Mouse (Mus musculus) liver, embryonic 14.5 days (tissue): ENCODE results near the gene Klhl29. TPM values are rescaled to one million over a fixed set of nuclear protein-coding genes. Genes with fewer than 3 reads are reported as not detected.

ENCODE experiments used
- ATAC-seq: fragments of 200-750 bp; cut with Nextera tagmentation; 2 replicates; pipeline ENCODE4 v1.8.0; 2017; ENCODE audit warnings: moderate number of reproducible peaks, mild to moderate bottlenecking, moderate library complexity; ENCODE audit not compliant: insufficient read depth
- DNase-seq, 3 experiments: peaks; one replicate each; pipeline ENCODE4 v3.0.0-alpha.2; 2012 to 2013; ENCODE audit warnings: low read depth in 3 of 3, low spot score in 3 of 3
- H3K27ac ChIP-seq: fragments of 300-500 bp; sonication (generic); 2 replicates; pipeline ENCODE4 v1.5.1; 2014; ENCODE audit warnings: moderate library complexity, mild to moderate bottlenecking, control low read depth, inconsistent platforms
- H3K27me3 ChIP-seq: fragments of 300-500 bp; sonication (generic); 2 replicates; pipeline ENCODE4 v1.6.1; 2014; ENCODE audit warnings: mild to moderate bottlenecking, low read length, moderate library complexity; ENCODE audit not compliant: control insufficient read depth, insufficient read depth
- H3K36me3 ChIP-seq: fragments of 300-500 bp; sonication (generic); replicated peaks from 2 replicates; pipeline ENCODE4 v1.6.1; 2014; ENCODE audit warnings: low read depth; ENCODE audit not compliant: control insufficient read depth, insufficient read depth
- H3K4me1 ChIP-seq, 2 experiments: fragments of 200-500 bp in 1 of 2; fragments of 300-500 bp in 1 of 2; sonication (generic) in 1 of 2; replicated peaks; 2 replicates each; pipeline ENCODE4 v1.6.1; 2012 to 2014; ENCODE audit warnings: antibody characterized with exemption in 1 of 2, inconsistent platforms in 1 of 2, low read length in 1 of 2; ENCODE audit not compliant: control insufficient read depth in 2 of 2, insufficient read depth in 2 of 2
- H3K4me2 ChIP-seq: fragments of 300-500 bp; sonication (generic); 2 replicates; pipeline ENCODE4 v1.6.1; 2014; ENCODE audit warnings: low read depth, mild to moderate bottlenecking, control low read depth, moderate library complexity
- H3K4me3 ChIP-seq, 2 experiments: fragments of 200-500 bp in 1 of 2; fragments of 300-500 bp in 1 of 2; sonication (generic) in 1 of 2; 2 replicates each; pipeline ENCODE4 v1.5.1; 2012 to 2014; ENCODE audit warnings: low read depth in 2 of 2, low read length in 2 of 2, mild to moderate bottlenecking in 2 of 2, control low read depth in 1 of 2, inconsistent platforms in 1 of 2, moderate library complexity in 1 of 2; ENCODE audit not compliant: insufficient read depth in 1 of 2
- H3K9ac ChIP-seq: fragments of 300-500 bp; sonication (generic); replicated peaks from 2 replicates; pipeline ENCODE4 v1.6.1; 2014; ENCODE audit warnings: mild to moderate bottlenecking, control low read depth, moderate library complexity
- H3K9me3 ChIP-seq: fragments of 300-500 bp; sonication (generic); 2 replicates; pipeline ENCODE4 v1.6.1; 2016; ENCODE audit warnings: low read length, mixed read lengths; ENCODE audit not compliant: control insufficient read depth
- CTCF ChIP-seq: IDR thresholded peaks from 2 replicates; pipeline ENCODE4 v1.5.1; 2016; ENCODE audit warnings: antibody characterized with exemption, low read depth, control low read depth
- EP300 ChIP-seq: IDR thresholded peaks from 2 replicates; pipeline ENCODE4 v1.6.1; 2016; ENCODE audit warnings: antibody characterized with exemption, low read depth
- WGBS: fragments of 180-500 bp; shearing (Covaris S2); extraction: QIAGEN DNeasy Blood & Tissue Kit; methylation state at CpG from one replicate; pipeline ENCODE4 v1.1.7; 2014; ENCODE audit not compliant: insufficient replicate concordance; 5-methylcytosine and 5-hydroxymethylcytosine counted together
- polyA plus RNA-seq, 2 experiments: library from polyadenylated mRNA; depleted of rRNA in 1 of 2; stranded (reverse) in 1 of 2; unstranded in 1 of 2; fragments of >200 nt; fragmentation: Nextera tagmentation in 1 of 2; extraction: Ambion mirVana in 1 of 2; gene quantifications; 2 replicates each; pipeline versions ENCODE4 v1.2.1 to v1.2.3; 2012 to 2014

Gene Klhl29
- polyA plus RNA-seq, 2 experiments: 0.06 to 0.11 TPM

GRCm38 (mm10) chr12:5239451-5240245 lies 135.8 kb downstream of the Klhl29 start:
- H3K27ac ChIP-seq: no peak overlapping the region
- DNase-seq (no peak), ATAC-seq (no peak)
- WGBS: 67% methylated on average over 17 of the region's 17 CpGs
- H3K36me3 ChIP-seq: no peaks in the 10 kb centered on the region
- H3K9ac ChIP-seq: no peak overlapping the region
- H3K9me3 ChIP-seq: no peaks in the 10 kb centered on the region
- TF ChIP-seq CTCF: no peak
- TF ChIP-seq EP300: no peak
- H3K27me3 ChIP-seq: no peaks in the 10 kb centered on the region
- no peak overlapping the region for H3K4me3 ChIP-seq
- H3K4me2 ChIP-seq: no peak overlapping the region
- H3K4me1 ChIP-seq: no peaks in the 10 kb centered on the region

DNA sequence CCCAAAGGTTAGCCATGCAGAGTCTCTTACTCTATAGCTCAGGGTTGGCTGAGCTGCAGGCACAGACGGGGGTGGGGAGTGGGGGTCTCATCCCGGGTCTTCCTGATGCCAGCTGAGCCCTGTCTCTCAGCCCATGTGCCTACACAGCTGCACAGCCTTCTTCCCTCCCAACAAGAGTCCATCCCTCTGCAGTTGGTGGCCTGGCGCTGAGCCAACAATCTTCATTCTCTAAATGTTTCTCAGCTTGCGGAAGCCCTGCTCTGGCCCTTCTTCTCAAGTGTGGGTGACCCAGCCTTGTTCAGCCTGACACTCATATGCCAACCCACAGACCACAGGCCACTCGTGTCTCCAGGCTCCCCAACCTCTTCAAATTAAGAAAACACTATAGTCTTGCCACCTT lies 138.4 kb downstream of the Klhl29 start:
- TF ChIP-seq CTCF (no peak), EP300 (no peak)
- H3K4me2 ChIP-seq: no peak overlapping the region
- H3K27ac ChIP-seq: no peak overlapping the region
- H3K4me3 ChIP-seq: no peak overlapping the region
- no peaks in the 10 kb centered on the region for H3K9me3 ChIP-seq
- H3K9ac ChIP-seq: no peak overlapping the region
- ATAC-seq (no peak), DNase-seq (no peak)
- H3K36me3 ChIP-seq: no peaks in the 10 kb centered on the region
- no peaks in the 10 kb centered on the region for H3K27me3 ChIP-seq
- H3K4me1 ChIP-seq: no peaks in the 10 kb centered on the region
- WGBS: 59% methylated on average over 5 of the region's 5 CpGs

DNA sequence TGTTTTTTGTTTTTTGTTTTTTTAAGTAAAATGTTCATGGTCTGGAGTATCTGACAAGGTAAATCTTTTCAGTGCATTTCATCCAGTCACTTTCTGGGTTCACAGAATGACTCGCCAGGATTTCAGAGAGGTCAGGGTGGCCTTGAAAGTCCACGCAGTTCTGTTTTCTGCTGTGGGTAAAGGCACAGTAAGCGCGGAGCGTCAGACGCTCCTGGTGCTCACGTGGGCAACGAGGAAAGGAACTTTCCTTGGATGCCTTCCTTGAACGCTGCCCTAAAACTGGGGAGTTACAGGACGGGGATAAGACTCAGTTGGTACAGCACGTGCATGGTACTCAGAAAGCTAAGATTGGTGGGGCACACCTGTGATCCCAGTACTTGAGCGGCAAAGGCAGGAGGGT lies 139.9 kb downstream of the Klhl29 start:
- no peak for DNase-seq
- Histone ChIP-seq H3K36me3 (no peaks in the 10 kb centered on the region), H3K4me1 (no peaks in the 10 kb centered on the region), H3K9ac (no peak overlapping the region), H3K27ac (no peak overlapping the region), H3K4me3 (no peak overlapping the region), H3K9me3 (no peaks in the 10 kb centered on the region), H3K27me3 (no peaks in the 10 kb centered on the region), H3K4me2 (no peak overlapping the region)
- WGBS: 69% methylated on average over 12 of the region's 12 CpGs
- TF ChIP-seq CTCF (no peak), EP300 (no peak)
- ATAC-seq: no peak

DNA sequence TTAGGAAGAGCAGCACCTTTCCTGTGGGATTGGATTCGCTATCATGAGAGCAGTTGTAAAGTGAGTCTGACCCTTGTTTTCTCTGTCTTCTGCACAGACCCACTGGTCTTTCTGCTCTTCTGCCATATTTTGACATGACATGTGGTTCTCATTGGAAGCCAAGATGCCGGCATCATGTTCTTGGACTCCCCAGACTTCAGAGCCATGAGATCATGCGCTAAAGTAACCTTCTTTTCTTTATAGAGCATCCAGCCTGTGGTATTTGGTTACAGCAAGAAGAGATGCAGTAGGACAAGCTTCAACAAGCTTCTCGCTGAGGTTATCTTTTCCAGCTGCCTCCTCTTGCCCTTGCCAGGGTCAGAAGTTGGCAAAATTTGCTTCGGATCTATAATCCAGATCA lies 145.0 kb downstream of the Klhl29 start:
- no peak for ATAC-seq
- 62% methylated on average over 5 of the region's 5 CpGs for WGBS

DNA sequence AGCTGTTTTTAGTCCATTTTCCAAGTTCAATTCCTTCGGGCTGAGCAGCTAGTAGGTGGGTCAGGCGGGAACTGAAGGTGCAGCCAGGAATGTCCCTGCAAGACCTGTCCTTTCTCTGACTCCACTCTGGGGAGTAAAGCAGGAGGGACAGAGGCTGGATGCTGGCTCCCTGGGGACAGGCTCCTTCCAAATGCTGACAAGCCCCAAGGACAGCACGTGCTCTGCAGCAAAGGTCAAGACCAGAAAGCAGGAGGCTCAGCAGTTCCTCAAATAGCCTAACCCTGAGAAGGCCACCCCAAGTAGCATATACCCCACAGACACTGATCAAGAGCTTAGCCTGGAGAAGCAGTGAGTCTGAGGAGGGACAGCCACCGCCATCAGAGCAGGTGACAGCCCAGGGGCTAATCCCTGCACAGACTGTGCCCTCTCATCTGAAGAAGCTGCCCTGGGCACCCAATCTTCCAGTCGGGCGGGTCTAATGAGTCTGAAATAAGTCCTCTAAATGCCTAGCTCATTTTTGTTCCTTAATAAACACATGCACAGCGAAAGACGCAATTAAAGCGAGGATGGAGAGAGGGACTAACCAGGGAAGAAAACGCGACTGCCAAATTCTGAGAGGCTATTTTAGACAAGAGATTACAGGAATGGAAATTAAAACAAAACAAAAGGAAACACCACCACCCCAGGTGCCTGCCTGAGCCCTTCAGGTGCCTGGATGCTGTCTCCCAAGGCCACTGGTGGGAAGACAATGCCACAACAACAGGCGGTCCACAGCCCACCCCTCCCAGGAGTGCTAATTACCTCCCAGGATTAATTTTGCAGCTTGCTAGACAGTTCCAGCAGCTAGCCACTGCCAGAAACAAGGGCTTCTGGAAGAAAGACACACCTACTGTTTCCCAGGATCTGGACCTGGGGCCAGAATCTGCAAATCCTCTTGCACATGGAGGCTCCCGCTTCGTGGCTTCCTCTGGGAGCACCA lies 148.5 kb downstream of the Klhl29 start:
- no peaks in the 10 kb centered on the region for H3K9me3 ChIP-seq
- no peaks in the 10 kb centered on the region for H3K36me3 ChIP-seq
- no peak overlapping the region for H3K27ac ChIP-seq
- DNase-seq (no peak), ATAC-seq (no peak)
- TF ChIP-seq CTCF (no peak), EP300 (no peak)
- no peak overlapping the region for H3K4me3 ChIP-seq
- no peak overlapping the region for H3K4me2 ChIP-seq
- H3K4me1 ChIP-seq: no peaks in the 10 kb centered on the region
- 49% methylated on average over 14 of the region's 14 CpGs for WGBS
- H3K9ac ChIP-seq: no peak overlapping the region
- no peaks in the 10 kb centered on the region for H3K27me3 ChIP-seq

More for the DNA sequence above, 145.0 kb downstream of the Klhl29 start:
- TF ChIP-seq EP300 (no peak), CTCF (no peak)
- Histone ChIP-seq H3K9ac (no peak overlapping the region), H3K9me3 (no peaks in the 10 kb centered on the region), H3K27me3 (no peaks in the 10 kb centered on the region), H3K4me2 (no peak overlapping the region), H3K4me1 (no peaks in the 10 kb centered on the region), H3K36me3 (no peaks in the 10 kb centered on the region), H3K4me3 (no peak overlapping the region), H3K27ac (no peak overlapping the region)
- no peak for DNase-seq
